Mouse (Mus musculus): Measurements from ENCODE around the gene Txnrd2.

DNA sequence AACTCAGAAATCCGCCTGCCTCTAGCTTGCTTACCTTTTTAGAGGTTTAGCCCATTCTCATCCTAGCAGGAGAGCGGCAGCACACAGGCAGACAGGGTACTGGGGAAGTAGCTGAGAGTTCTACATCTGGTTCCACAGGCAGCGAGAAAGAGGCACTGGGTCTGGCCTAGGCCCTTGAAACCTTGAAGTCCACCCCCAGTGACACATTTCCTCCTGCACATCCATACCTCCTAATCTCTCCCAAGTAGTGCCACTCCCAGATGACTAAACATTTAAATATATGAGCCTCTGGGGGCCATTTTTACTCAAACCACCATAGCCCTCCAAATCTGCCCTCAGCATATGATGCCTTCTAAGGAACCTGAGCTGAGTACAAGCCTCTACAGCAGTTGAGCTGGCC is 56.2 kb downstream of the Txnrd2 start:
- TF ChIP-seq GATA1 (IDR thresholded peaks at IDR 0.05; ENCODE audit: low read length): no peak
- TF ChIP-seq TAL1 (IDR thresholded peaks at IDR 0.05; ENCODE audit: low read length): no peak
